Mouse (Mus musculus) embryo, embryonic 10 days (tissue): ENCODE measurements at regions not wholly inside any gene's neighbourhood (a gene's known extent, or its start where the extent isn't known, plus 50 kb on each side); places are given as distances from the start of the nearest gene placed in this dataset.
"Not testable (repeated sequence)": the region's sequence is repeated elsewhere in the genome, so short reads cannot be mapped to it uniquely, and the experiment has no call there.

Source experiments
- DNase-seq: peaks from one replicate; pipeline ENCODE4 v3.0.0-alpha.2; 2015; ENCODE audit warnings: low spot score

DNA sequence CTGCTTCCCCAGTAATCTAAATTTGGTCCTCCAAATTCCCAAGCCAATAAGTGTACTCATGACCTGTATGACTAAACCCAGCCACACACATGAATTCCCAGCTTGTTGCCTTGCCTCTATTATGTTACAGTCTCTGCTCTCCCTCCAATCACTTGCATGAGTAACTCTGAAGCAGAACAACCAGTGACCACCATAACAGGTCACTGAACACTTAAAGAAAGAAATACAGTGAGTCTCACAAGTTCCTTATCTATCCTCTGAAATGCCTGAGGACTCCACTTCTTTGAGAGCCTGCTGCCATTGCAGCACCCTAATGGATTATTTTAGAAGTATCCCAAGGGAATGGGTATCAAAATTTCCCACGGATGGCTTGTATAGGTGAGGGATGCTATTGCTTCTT lies 909.7 kb downstream of the Sorcs3 start:
- peak; percentile 6 for DNase-seq

DNA sequence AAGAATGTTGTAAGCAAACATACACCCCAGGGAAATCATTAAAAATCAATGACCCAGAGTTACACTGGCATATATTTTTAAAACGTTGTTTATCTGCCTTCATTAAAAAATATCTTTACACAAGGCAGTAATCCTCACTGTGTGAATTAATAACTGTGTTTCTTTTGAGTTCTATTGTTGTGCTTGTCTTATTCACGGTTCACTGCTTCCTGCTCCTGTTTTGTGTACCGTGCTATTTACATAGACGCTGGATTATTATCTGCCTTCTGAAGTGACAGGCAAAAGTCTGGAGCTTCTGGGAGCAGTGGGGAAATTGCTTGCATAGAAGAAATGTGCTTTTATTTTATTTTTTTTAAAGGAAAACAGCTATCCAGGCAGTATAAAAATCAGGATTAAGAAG lies 925.8 kb downstream of the Sorcs3 start:
- no peak for DNase-seq

DNA sequence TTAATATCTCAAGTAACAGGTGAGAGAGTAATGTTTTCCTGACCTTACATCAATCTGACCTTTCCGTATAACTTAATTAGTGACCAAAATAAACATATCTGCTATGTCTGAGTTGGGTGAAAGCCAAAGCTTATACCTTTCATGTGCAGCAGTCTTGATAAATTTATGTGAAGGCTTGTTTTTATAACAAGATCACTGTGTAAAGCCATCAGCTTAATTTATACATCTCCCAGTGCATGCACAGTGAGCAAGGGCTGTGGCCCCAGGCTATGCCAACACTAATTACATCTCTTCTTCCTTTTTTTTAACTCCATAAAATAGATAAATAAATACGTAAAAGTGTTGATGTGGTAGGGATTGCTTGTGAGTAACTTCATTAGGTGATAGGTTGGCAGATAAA lies 966.3 kb downstream of the Sorcs3 start:
- DNase-seq = no peak

DNA sequence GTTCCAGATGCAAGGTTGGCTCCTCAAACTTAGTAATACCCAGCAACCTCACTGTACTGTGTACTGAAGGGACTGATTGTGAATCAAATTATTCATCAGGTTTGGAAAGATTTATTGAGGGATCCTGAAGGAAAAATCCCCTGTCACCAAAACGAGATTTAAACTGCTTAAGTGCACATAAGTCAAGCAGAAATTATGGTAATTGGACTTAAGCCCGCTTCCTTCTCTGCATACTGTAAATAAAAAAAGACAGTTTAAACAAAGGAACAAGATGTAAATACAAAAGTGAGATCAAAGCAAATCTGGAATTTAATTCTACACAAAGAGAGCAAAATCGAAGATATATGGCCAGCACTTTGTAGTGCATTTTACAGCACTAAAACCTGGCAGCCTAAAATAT lies 1002.1 kb downstream of the Sorcs3 start:
- no peak for DNase-seq

GRCm38 (mm10) chr19:49242601-49243000 lies 1036.8 kb downstream of the Sorcs3 start:
- DNase-seq = no peak

GRCm38 (mm10) chr19:49245114-49245714 lies 1039.4 kb downstream of the Sorcs3 start:
- no peak for DNase-seq

- DNase-seq = no peak
Measured at GRCm38 (mm10) chr19:49264616-49265015, 1058.8 kb downstream of the Sorcs3 start.

GRCm38 (mm10) chr19:49267864-49268480 lies 1062.1 kb downstream of the Sorcs3 start:
- no peak for DNase-seq

- DNase-seq = no peak
Measured at GRCm38 (mm10) chr19:49282626-49283261, 1076.9 kb downstream of the Sorcs3 start.

DNA sequence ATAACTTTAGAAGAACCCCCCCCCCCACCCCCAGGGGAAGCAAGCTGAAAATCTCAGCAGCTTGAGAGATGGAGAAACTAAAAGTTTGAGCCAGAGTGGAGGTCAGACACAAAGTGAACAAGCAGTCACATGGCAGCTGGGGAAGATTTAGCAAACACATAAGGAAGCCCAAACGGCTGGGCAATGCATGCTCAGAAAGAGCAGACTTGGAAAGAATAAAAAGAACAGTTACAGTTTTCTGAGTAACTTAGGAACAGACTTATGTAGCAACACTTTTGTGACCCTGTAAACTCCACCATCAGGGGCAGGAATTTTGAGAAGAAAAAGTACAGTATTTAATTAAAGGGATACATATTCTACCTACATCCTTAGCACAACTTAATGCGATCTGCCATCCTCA lies 1089.2 kb downstream of the Sorcs3 start:
- DNase-seq = no peak

GRCm38 (mm10) chr19:49299351-49300271 lies 1093.8 kb downstream of the Sorcs3 start:
- no peak for DNase-seq

GRCm38 (mm10) chr19:49301364-49302091 lies 1095.7 kb downstream of the Sorcs3 start:
- no peak for DNase-seq

GRCm38 (mm10) chr19:49305804-49306203 lies 1100.0 kb downstream of the Sorcs3 start:
- peak; percentile 22 for DNase-seq

- no peak for DNase-seq
Measured at GRCm38 (mm10) chr19:49314229-49314628, 1108.4 kb downstream of the Sorcs3 start.

DNA sequence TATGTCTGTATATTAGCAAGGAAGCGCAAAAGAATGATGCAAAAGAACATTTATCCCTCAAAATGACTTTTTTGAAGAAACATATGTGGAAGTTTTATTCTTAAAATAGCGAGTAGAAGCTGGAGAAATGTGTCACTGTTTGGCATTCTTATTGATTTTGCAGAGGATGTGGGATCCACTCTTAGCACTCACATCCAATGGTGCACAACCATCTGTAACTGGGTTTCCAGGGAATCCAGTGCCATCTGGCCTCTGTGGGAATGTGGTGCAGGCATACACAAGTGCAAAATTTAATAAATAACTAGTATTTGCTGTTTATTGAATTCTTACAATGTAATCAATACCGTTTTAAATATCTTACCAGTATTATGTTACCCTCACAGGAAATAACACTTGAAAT lies 1153.8 kb downstream of the Sorcs3 start:
- DNase-seq = no peak

DNA sequence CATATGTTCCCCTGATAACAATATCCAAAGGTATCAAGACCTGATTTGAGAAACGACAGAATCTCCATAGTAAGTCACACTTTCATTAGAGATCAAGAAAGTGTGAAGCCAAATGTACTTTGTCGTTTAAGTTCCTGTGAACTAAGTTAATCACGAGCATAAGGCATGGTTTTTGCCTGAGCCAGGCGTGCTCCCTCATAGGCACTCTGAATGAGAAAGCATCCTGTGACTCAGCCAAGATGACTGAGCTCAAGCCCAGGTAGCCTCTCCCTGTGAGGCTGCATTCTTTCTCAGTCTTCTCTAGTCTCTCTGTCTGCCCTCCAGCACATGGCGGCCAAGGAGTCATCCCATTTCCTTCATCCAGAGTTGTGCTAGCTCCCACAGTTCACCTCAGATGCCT lies 1154.9 kb downstream of the Sorcs3 start:
- no peak for DNase-seq

DNA sequence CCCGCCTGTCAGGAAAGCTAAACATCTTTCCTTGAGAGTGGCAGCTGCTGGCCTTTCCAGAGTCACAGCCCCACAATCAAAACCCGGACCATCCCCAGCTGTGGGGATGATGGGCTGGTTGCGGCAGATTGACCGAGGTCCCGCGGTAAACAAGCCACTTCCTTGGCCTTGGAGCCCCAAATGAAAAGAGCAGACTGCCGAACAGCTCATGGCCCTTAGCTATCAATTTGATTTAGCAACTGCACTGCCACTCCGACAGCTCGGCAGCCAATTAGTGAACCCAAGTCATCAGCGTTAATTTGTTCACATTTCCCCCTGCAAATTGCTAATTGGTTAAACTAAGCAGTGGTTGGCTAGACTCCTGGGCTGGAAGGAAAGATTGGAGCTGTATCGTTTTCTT lies 1155.3 kb downstream of the Sorcs3 start:
- not testable (repeated sequence) for DNase-seq

GRCm38 (mm10) chr19:49372921-49373320 lies 1167.1 kb downstream of the Sorcs3 start:
- no peak for DNase-seq

DNA sequence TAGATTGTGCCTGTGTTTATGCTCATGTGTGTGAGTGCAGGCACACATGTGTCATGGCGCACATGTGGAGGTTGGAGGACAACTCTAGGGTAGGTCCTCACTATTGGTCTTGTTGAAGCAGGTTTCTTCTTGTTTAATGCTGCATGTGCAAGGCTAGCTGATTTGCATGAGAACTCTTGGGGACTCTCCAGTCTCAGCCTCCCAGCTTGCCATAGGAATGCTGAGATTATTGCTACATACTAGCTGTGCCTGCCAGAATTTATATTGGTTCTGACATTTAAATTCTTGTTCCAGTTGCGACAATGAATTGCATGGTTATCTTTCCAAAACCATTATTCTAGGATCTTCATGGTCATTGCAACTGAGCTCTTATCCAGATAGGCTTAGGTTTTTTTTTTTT lies 1168.5 kb downstream of the Sorcs3 start:
- DNase-seq = no peak

GRCm38 (mm10) chr19:49374926-49375325 lies 1169.1 kb downstream of the Sorcs3 start:
- no peak for DNase-seq

- no peak for DNase-seq
Measured at GRCm38 (mm10) chr19:49375754-49376619, 1170.2 kb downstream of the Sorcs3 start.
